Mouse (Mus musculus) adrenal gland, postnatal 4 days (tissue): ENCODE data around the gene Clic1. TPM values are rescaled to one million over a fixed set of nuclear protein-coding genes. Genes with fewer than 3 reads are reported as not detected.

Experiments used
- total RNA-seq, 2 experiments: library from RNA; stranded (reverse); gene quantifications; 2 replicates each; pipeline ENCODE4 v1.2.3; 2021

Gene Clic1
- total RNA-seq, 2 experiments from 2014 or later: 137 to 146 TPM

Other genes with a start within 250 kb of the Clic1 start
- 1,000 to 10,000 TPM; 3,967 to 4,457 TPM for gene Cyp21a1, start 245.4 kb upstream of the Clic1 start, total RNA-seq
- gene Stk19, start 213.0 kb upstream of the Clic1 start, total RNA-seq: 10 to 100 TPM; 49.1 to 49.5 TPM
- 10 to 100 TPM; 72.5 to 73.2 TPM for gene Dxo, start 212.9 kb upstream of the Clic1 start, total RNA-seq
- 10 to 100 TPM; 70.9 to 80.2 TPM for gene Skiv2l, start 199.8 kb upstream of the Clic1 start, total RNA-seq
- gene Nelfe, start 199.6 kb upstream of the Clic1 start, total RNA-seq: 10 to 100 TPM; 58.2 to 60.6 TPM
- gene Cfb, start 187.4 kb upstream of the Clic1 start, total RNA-seq: 100 to 1,000 TPM in 1 of 2 experiments, 10 to 100 TPM in 1; 18.7 to 137 TPM
- gene Zbtb12, start 170.5 kb upstream of the Clic1 start, total RNA-seq: 10 to 100 TPM; 23.6 to 26.2 TPM
- gene Gm20547, start 167.9 kb upstream of the Clic1 start, total RNA-seq: not detected
- 10 to 100 TPM; 39.5 to 50.3 TPM for gene C2, start 151.7 kb upstream of the Clic1 start, total RNA-seq
- 100 to 1,000 TPM; 214 to 215 TPM for gene Ehmt2, start 151.5 kb upstream of the Clic1 start, total RNA-seq
- gene Slc44a4, start 135.5 kb upstream of the Clic1 start, total RNA-seq: 1 to 10 TPM in 1 of 2 experiments, under 1 TPM in 1; 0.93 to 3.8 TPM
- gene Neu1, start 118.7 kb upstream of the Clic1 start, total RNA-seq: 10 to 100 TPM; 22.0 to 25.2 TPM
- gene Hspa1b, start 90.7 kb upstream of the Clic1 start, total RNA-seq: 10 to 100 TPM; 26.9 to 33.2 TPM
- not detected for gene Gm20481, start 80.1 kb upstream of the Clic1 start, total RNA-seq
- gene Hspa1a, start 77.8 kb upstream of the Clic1 start, total RNA-seq: 10 to 100 TPM; 12.6 to 14.5 TPM
- gene Hspa1l, start 77.3 kb upstream of the Clic1 start, total RNA-seq: 1 to 10 TPM in 1 of 2 experiments, under 1 TPM in 1; 0.39 to 1.3 TPM
- 10 to 100 TPM; 50.5 to 54.8 TPM for gene Lsm2, start 68.1 kb upstream of the Clic1 start, total RNA-seq
- 10 to 100 TPM; 77.9 to 89.1 TPM for gene Vars, start 49.0 kb upstream of the Clic1 start, total RNA-seq
- 1 to 10 TPM; 1.2 to 1.5 TPM for gene Vwa7, start 33.4 kb upstream of the Clic1 start, total RNA-seq
- 1 to 10 TPM; 3.8 to 4.1 TPM for gene Sapcd1, start 21.9 kb upstream of the Clic1 start, total RNA-seq
- 10 to 100 TPM in 1 of 2 experiments, 1 to 10 TPM in 1; 8.2 to 11.0 TPM for gene Msh5, start 3.2 kb upstream of the Clic1 start, total RNA-seq
- gene Ddah2, start 9.1 kb downstream of the Clic1 start, total RNA-seq: 10 to 100 TPM; 55.1 to 67.4 TPM
- gene Ly6g6c, start 15.4 kb downstream of the Clic1 start, total RNA-seq: under 1 TPM; 0.31 to 0.34 TPM
- gene Mpig6b, start 16.2 kb downstream of the Clic1 start, total RNA-seq: under 1 TPM; 0.22 to 0.90 TPM
- gene Ly6g6e, start 26.9 kb downstream of the Clic1 start, total RNA-seq: not detected
- gene Ly6g6d, start 28.1 kb downstream of the Clic1 start, total RNA-seq: 1 to 10 TPM; 2.0 to 2.4 TPM
- not detected for gene Ly6g6f, start 35.6 kb downstream of the Clic1 start, total RNA-seq
- gene Abhd16a, start 39.3 kb downstream of the Clic1 start, total RNA-seq: 10 to 100 TPM; 92.8 to 96.8 TPM
- not detected for gene Ly6g5c, start 58.3 kb downstream of the Clic1 start, total RNA-seq
- 1 to 10 TPM in 1 of 2 experiments, under 1 TPM in 1; 0.62 to 1.4 TPM for gene Ly6g5b, start 65.5 kb downstream of the Clic1 start, total RNA-seq
- 10 to 100 TPM; 14.7 TPM for gene Gpank1, start 71.5 kb downstream of the Clic1 start, total RNA-seq
- gene Csnk2b, start 72.1 kb downstream of the Clic1 start, total RNA-seq: 100 to 1,000 TPM; 199 to 211 TPM
- gene D17H6S53E, start 76.4 kb downstream of the Clic1 start, total RNA-seq: 10 to 100 TPM; 29.0 to 30.9 TPM
- gene Apom, start 82.1 kb downstream of the Clic1 start, total RNA-seq: 10 to 100 TPM in 1 of 2 experiments, 1 to 10 TPM in 1; 6.9 to 54.4 TPM
- 100 to 1,000 TPM; 425 to 435 TPM for gene Bag6, start 85.2 kb downstream of the Clic1 start, total RNA-seq
- 100 to 1,000 TPM; 264 to 295 TPM for gene Prrc2a, start 114.9 kb downstream of the Clic1 start, total RNA-seq
- gene Aif1, start 126.1 kb downstream of the Clic1 start, total RNA-seq: 10 to 100 TPM in 1 of 2 experiments, 1 to 10 TPM in 1; 9.8 to 10.6 TPM
- gene Lst1, start 138.5 kb downstream of the Clic1 start, total RNA-seq: 10 to 100 TPM; 11.0 to 13.5 TPM
- 1 to 10 TPM; 6.6 to 9.3 TPM for gene Ltb, start 144.5 kb downstream of the Clic1 start, total RNA-seq
- gene Tnf, start 152.0 kb downstream of the Clic1 start, total RNA-seq: under 1 TPM; 0.42 to 0.76 TPM
- under 1 TPM; 0.73 to 0.78 TPM for gene Lta, start 155.4 kb downstream of the Clic1 start, total RNA-seq
- gene Gm16181, start 170.9 kb downstream of the Clic1 start, total RNA-seq: not detected
- gene Atp6v1g2, start 183.7 kb downstream of the Clic1 start, total RNA-seq: 10 to 100 TPM; 11.4 to 12.4 TPM
- 10 to 100 TPM; 25.6 to 26.0 TPM for gene Nfkbil1, start 185.8 kb downstream of the Clic1 start, total RNA-seq
- gene Ddx39b, start 191.8 kb downstream of the Clic1 start, total RNA-seq: 100 to 1,000 TPM; 364 to 387 TPM
- 10 to 100 TPM; 78.4 to 82.3 TPM for gene H2-D1, start 212.8 kb downstream of the Clic1 start, total RNA-seq